Mouse (Mus musculus): ENCODE data around the gene Adam21.
"Not testable (repeated sequence)": the region's sequence is repeated elsewhere in the genome, so short reads cannot be mapped to it uniquely, and the experiment has no call there.

The Adam21 gene

GRCm38 (mm10) chr12:81568374-81568773 is at the start of gene Adam21:
Adam21 (minus strand) TSS chr12:81568474.
- in situ Hi-C loops (cut with MboI): no loop called here

- in situ Hi-C loops (cut with MboI): loop anchor here (10.0 kb wide), 1 partner anchor 168 kb away; the partner anchor contains the start of gene Map3k9
Measured at GRCm38 (mm10) chr12:81616980-81617379, 48.7 kb upstream of the Adam21 start.

- in situ Hi-C loops (cut with MboI): loop anchor here (10.0 kb wide), 1 partner anchor 169 kb away; the partner anchor contains the start of gene Map3k9
Measured at GRCm38 (mm10) chr12:81615807-81616206, 47.5 kb upstream of the Adam21 start.

GRCm38 (mm10) chr12:81609445-81609844 is 41.2 kb upstream of the Adam21 start:
- in situ Hi-C loops (cut with MboI): no loop called here

GRCm38 (mm10) chr12:81604995-81605784 is 36.9 kb upstream of the Adam21 start:
- in situ Hi-C loops (cut with MboI): no loop called here

GRCm38 (mm10) chr12:81596547-81597262 is 28.4 kb upstream of the Adam21 start:
- in situ Hi-C loops (cut with MboI): no loop called here

GRCm38 (mm10) chr12:81594902-81595671 is 26.8 kb upstream of the Adam21 start, which contains the start of gene Med6:
Med6 (minus strand) TSS chr12:81595008.
- in situ Hi-C loops (cut with MboI): no loop called here

- in situ Hi-C loops (cut with MboI): no loop called here
Measured at GRCm38 (mm10) chr12:81567931-81568330, 343 bp downstream of the Adam21 start.

- in situ Hi-C loops (cut with MboI): no loop called here
Measured at GRCm38 (mm10) chr12:81564173-81564572, 4.1 kb downstream of the Adam21 start.

- in situ Hi-C loops (cut with MboI): no loop called here
Measured at GRCm38 (mm10) chr12:81549286-81549685, 19.0 kb downstream of the Adam21 start.

GRCm38 (mm10) chr12:81547163-81547562 is 21.1 kb downstream of the Adam21 start:
- in situ Hi-C loops (cut with MboI): no loop called here

- in situ Hi-C loops (cut with MboI): no loop called here
Measured at GRCm38 (mm10) chr12:81533029-81533419, 35.2 kb downstream of the Adam21 start.

GRCm38 (mm10) chr12:81532316-81533028 is 35.8 kb downstream of the Adam21 start, which contains the start of the genes Gm20498 and Synj2bp:
Gm20498 (minus strand) TSS chr12:81532905.
Synj2bp (minus strand) TSS chr12:81532911.
- in situ Hi-C loops (cut with MboI): no loop called here

GRCm38 (mm10) chr12:81530587-81530986 is 37.7 kb downstream of the Adam21 start:
- in situ Hi-C loops (cut with MboI): not testable (repeated sequence)
